Mouse (Mus musculus): ENCODE data around the gene Vcp. TPM values are rescaled to one million over a fixed set of nuclear protein-coding genes. Genes with fewer than 3 reads are reported as not detected.

The Vcp gene
- polyA plus RNA-seq, 1 experiment, result 390 TPM

- H3K9ac ChIP-seq (ENCODE audit: low read depth, poor library complexity, severe bottlenecking), result no peak overlapping the region
- H3K4me3 ChIP-seq (ENCODE audit: low read depth, low read length), result no peak overlapping the region
- no peak overlapping the region for H3K27ac ChIP-seq (ENCODE audit: insufficient read depth, low read length)
- no peak for TF ChIP-seq EP300 (IDR thresholded peaks at IDR 0.05; ENCODE audit: insufficient read depth, low read depth, low read length)
- TF ChIP-seq POLR2A (IDR thresholded peaks at IDR 0.05; ENCODE audit: insufficient read depth, low read length), result no peak
- TF ChIP-seq CTCF (IDR thresholded peaks at IDR 0.05; ENCODE audit: low read depth, low read length), result no peak
- no peaks in the 10 kb centered on the region for H3K27me3 ChIP-seq (ENCODE audit: control insufficient read depth, insufficient read depth, low read length, poor library complexity, severe bottlenecking)
- H3K9me3 ChIP-seq (replicated peaks; ENCODE audit: control insufficient read depth, insufficient read depth, low read length, poor library complexity, severe bottlenecking), result no peaks in the 10 kb centered on the region
- no peaks in the 10 kb centered on the region for H3K4me1 ChIP-seq (ENCODE audit: control insufficient read depth, insufficient read depth, low read length)
- no peaks in the 10 kb centered on the region for H3K36me3 ChIP-seq (ENCODE audit: control insufficient read depth, insufficient read depth, low read length, poor library complexity, severe bottlenecking)
These were observed 37.7 kb upstream of the Vcp start for GRCm38 (mm10) chr4:43037860-43038566.

GRCm38 (mm10) chr4:43036356-43036755 lies 36.0 kb upstream of the Vcp start:
- no peak overlapping the region for H3K27ac ChIP-seq (ENCODE audit: insufficient read depth, low read length)
- no peak overlapping the region for H3K9ac ChIP-seq (ENCODE audit: low read depth, poor library complexity, severe bottlenecking)
- H3K9me3 ChIP-seq (replicated peaks; ENCODE audit: control insufficient read depth, insufficient read depth, low read length, poor library complexity, severe bottlenecking), result no peaks in the 10 kb centered on the region
- no peak for TF ChIP-seq POLR2A (IDR thresholded peaks at IDR 0.05; ENCODE audit: insufficient read depth, low read length)
- no peak for TF ChIP-seq EP300 (IDR thresholded peaks at IDR 0.05; ENCODE audit: insufficient read depth, low read depth, low read length)
- H3K4me3 ChIP-seq (ENCODE audit: low read depth, low read length), result no peak overlapping the region
- H3K4me1 ChIP-seq (ENCODE audit: control insufficient read depth, insufficient read depth, low read length), result no peaks in the 10 kb centered on the region
- no peaks in the 10 kb centered on the region for H3K27me3 ChIP-seq (ENCODE audit: control insufficient read depth, insufficient read depth, low read length, poor library complexity, severe bottlenecking)
- no peaks in the 10 kb centered on the region for H3K36me3 ChIP-seq (ENCODE audit: control insufficient read depth, insufficient read depth, low read length, poor library complexity, severe bottlenecking)

DNA sequence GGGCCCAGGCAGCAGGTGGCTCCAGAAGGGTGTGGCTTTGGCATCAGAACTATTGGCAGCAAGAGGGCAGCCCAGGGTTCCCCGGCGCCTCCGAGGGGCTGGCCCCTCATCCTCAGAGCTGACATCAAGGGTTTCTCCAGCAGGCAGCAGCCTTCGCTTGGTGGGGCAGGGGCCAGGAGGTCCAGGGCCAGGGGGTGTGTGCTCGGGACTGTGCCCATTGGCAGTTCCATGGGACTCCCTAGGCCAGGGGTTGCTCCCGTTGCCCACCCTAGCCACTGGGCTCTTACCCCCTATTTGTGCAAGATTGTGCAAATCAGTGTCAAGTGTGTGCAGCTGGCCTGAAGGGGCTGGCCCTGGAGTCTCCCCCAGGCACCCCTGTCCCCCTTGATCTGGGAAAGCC lies 35.5 kb upstream of the Vcp start:
- Histone ChIP-seq H3K27ac (ENCODE audit: insufficient read depth, low read length) (no peak overlapping the region), H3K9ac (ENCODE audit: low read depth, poor library complexity, severe bottlenecking) (no peak overlapping the region), H3K4me1 (ENCODE audit: control insufficient read depth, insufficient read depth, low read length) (no peaks in the 10 kb centered on the region), H3K9me3 (replicated peaks; ENCODE audit: control insufficient read depth, insufficient read depth, low read length, poor library complexity, severe bottlenecking) (no peaks in the 10 kb centered on the region), H3K27me3 (ENCODE audit: control insufficient read depth, insufficient read depth, low read length, poor library complexity, severe bottlenecking) (no peaks in the 10 kb centered on the region), H3K36me3 (ENCODE audit: control insufficient read depth, insufficient read depth, low read length, poor library complexity, severe bottlenecking) (no peaks in the 10 kb centered on the region), H3K4me3 (ENCODE audit: low read depth, low read length) (no peak overlapping the region)
- TF ChIP-seq CTCF (IDR thresholded peaks at IDR 0.05; ENCODE audit: low read depth, low read length), result no peak
- TF ChIP-seq POLR2A (IDR thresholded peaks at IDR 0.05; ENCODE audit: insufficient read depth, low read length), result no peak
- TF ChIP-seq EP300 (IDR thresholded peaks at IDR 0.05; ENCODE audit: insufficient read depth, low read depth, low read length), result no peak

- peaks cover 10% of the 10 kb centered on the region for H3K36me3 ChIP-seq (ENCODE audit: control insufficient read depth, insufficient read depth, low read length, poor library complexity, severe bottlenecking)
- H3K27me3 ChIP-seq (ENCODE audit: control insufficient read depth, insufficient read depth, low read length, poor library complexity, severe bottlenecking), result no peaks in the 10 kb centered on the region
- no peak overlapping the region for H3K9ac ChIP-seq (ENCODE audit: low read depth, poor library complexity, severe bottlenecking)
- no peak overlapping the region for H3K4me3 ChIP-seq (ENCODE audit: low read depth, low read length)
- no peaks in the 10 kb centered on the region for H3K9me3 ChIP-seq (replicated peaks; ENCODE audit: control insufficient read depth, insufficient read depth, low read length, poor library complexity, severe bottlenecking)
- peaks cover 2% of the 10 kb centered on the region for H3K4me1 ChIP-seq (ENCODE audit: control insufficient read depth, insufficient read depth, low read length)
- H3K27ac ChIP-seq (ENCODE audit: insufficient read depth, low read length), result no peak overlapping the region
- TF ChIP-seq CTCF (IDR thresholded peaks at IDR 0.05; ENCODE audit: low read depth, low read length), result no peak
- TF ChIP-seq EP300 (IDR thresholded peaks at IDR 0.05; ENCODE audit: insufficient read depth, low read depth, low read length), result no peak
- TF ChIP-seq POLR2A (IDR thresholded peaks at IDR 0.05; ENCODE audit: insufficient read depth, low read length), result no peak
These were observed 33.2 kb upstream of the Vcp start for GRCm38 (mm10) chr4:43033481-43033880.

GRCm38 (mm10) chr4:43032501-43032900 lies 32.2 kb upstream of the Vcp start:
- TF ChIP-seq POLR2A (IDR thresholded peaks at IDR 0.05; ENCODE audit: insufficient read depth, low read length) (no peak), EP300 (IDR thresholded peaks at IDR 0.05; ENCODE audit: insufficient read depth, low read depth, low read length) (no peak), CTCF (IDR thresholded peaks at IDR 0.05; ENCODE audit: low read depth, low read length) (no peak)
- Histone ChIP-seq H3K9ac (ENCODE audit: low read depth, poor library complexity, severe bottlenecking) (no peak overlapping the region), H3K36me3 (ENCODE audit: control insufficient read depth, insufficient read depth, low read length, poor library complexity, severe bottlenecking) (peaks cover 16% of the 10 kb centered on the region), H3K27me3 (ENCODE audit: control insufficient read depth, insufficient read depth, low read length, poor library complexity, severe bottlenecking) (no peaks in the 10 kb centered on the region), H3K4me1 (ENCODE audit: control insufficient read depth, insufficient read depth, low read length) (peaks cover 2% of the 10 kb centered on the region), H3K4me3 (ENCODE audit: low read depth, low read length) (no peak overlapping the region), H3K27ac (ENCODE audit: insufficient read depth, low read length) (no peak overlapping the region), H3K9me3 (replicated peaks; ENCODE audit: control insufficient read depth, insufficient read depth, low read length, poor library complexity, severe bottlenecking) (no peaks in the 10 kb centered on the region)

DNA sequence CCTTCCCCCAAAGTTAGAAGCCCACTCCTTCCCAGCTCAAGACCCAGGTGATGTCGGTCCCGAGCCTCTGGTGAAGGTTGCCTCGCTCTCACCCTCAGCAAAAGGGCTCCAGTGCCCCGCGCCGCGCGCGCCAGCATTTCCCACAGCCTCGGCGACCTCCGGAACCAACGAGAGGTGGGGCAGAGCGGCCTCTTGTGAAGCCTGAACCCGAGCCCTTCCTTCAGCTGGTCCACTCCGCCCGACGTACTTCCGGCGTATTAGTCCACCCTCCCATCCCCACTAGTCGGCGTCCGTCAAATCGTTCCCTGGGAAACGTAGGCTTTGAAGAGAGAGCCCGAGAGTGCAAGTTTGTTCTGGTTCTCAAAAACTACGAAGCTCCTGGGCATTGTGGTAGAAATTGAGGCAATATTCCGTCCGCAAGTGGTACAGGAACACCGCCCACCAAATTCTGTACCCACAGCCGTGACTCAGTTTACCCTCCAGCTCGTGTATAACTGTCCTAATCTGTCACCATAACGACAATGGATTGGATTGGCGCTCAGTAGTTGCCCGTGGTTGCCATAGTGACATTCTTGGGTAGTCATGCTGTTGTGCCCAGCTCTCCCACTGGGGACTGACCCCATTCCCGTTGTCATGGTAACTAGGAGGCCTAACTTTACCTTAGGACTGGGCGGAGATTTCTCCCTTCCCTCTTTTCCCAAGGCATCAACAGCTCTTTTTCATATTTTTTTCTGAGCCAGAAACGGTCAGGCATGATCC lies 31.1 kb upstream of the Vcp start, which contains the start of gene Stoml2:
Gene Stoml2, minus strand, starts transcription at position 474 of the 759 bp plus-strand sequence.
- Histone ChIP-seq H3K27ac (ENCODE audit: insufficient read depth, low read length) (no peak within 1 kb of the TSS; the same call in 1 of the 2 replicates), H3K9ac (ENCODE audit: low read depth, poor library complexity, severe bottlenecking) (peak within 1 kb of the TSS; percentile 79), H3K4me3 (ENCODE audit: low read depth, low read length) (peak within 1 kb of the TSS; percentile 83), H3K36me3 (ENCODE audit: control insufficient read depth, insufficient read depth, low read length, poor library complexity, severe bottlenecking) (peaks cover 16% of the 10 kb centered on the region), H3K27me3 (ENCODE audit: control insufficient read depth, insufficient read depth, low read length, poor library complexity, severe bottlenecking) (no peaks in the 10 kb centered on the region), H3K4me1 (ENCODE audit: control insufficient read depth, insufficient read depth, low read length) (peaks cover 2% of the 10 kb centered on the region), H3K9me3 (replicated peaks; ENCODE audit: control insufficient read depth, insufficient read depth, low read length, poor library complexity, severe bottlenecking) (no peaks in the 10 kb centered on the region)
- TF ChIP-seq POLR2A (IDR thresholded peaks at IDR 0.05; ENCODE audit: insufficient read depth, low read length) (peak; percentile 23), CTCF (IDR thresholded peaks at IDR 0.05; ENCODE audit: low read depth, low read length) (peak; percentile 15), EP300 (IDR thresholded peaks at IDR 0.05; ENCODE audit: insufficient read depth, low read depth, low read length) (no peak; the same call in 1 of the 2 replicates)

All from ES-Bruce4 (cell line).